Comparison of ENCODE assay signal across 8 mouse cellular contexts in genomic region chr7:125393228-125393627, GRCm38 (mm10). TPM values are rescaled to one million over a fixed set of nuclear protein-coding genes. Genes with fewer than 3 reads are reported as not detected.
DNase-seq lines count a peak whose midpoint lies in the region; ATAC-seq and TF ChIP-seq lines count a peak whose summit lies in the region.

No protein-coding gene starts in this region.

- H3K4me2 ChIP-seq in hindbrain, postnatal 0 days (ENCODE audit: low read depth, low read length) = peak overlapping the region; percentile 70
- peak overlapping the region; percentile 71 for H3K4me2 ChIP-seq in midbrain, postnatal 0 days (ENCODE audit: low read depth, low read length, poor library complexity, severe bottlenecking)

- no peak for TF ChIP-seq CTCF in gastrocnemius, adult 2 months (IDR thresholded peaks at IDR 0.05)
- no peak for TF ChIP-seq CTCF in hindbrain, postnatal 0 days (IDR thresholded peaks at IDR 0.05; ENCODE audit: low read depth)
- TF ChIP-seq CTCF in midbrain, postnatal 0 days (IDR thresholded peaks at IDR 0.05) = no peak

- H3K9me3 ChIP-seq in hindbrain, postnatal 0 days (ENCODE audit: low read length) = no peaks in the 10 kb centered on the region
- H3K9me3 ChIP-seq in midbrain, postnatal 0 days (ENCODE audit: low read length) = no peaks in the 10 kb centered on the region

- H3K4me1 ChIP-seq in hindbrain, postnatal 0 days (ENCODE audit: insufficient read depth, low read length) = no peaks in the 10 kb centered on the region
- no peaks in the 10 kb centered on the region for H3K4me1 ChIP-seq in midbrain, postnatal 0 days (ENCODE audit: insufficient read depth, low read length)

- under 1% methylated on average over 16 of the region's 16 CpGs for WGBS in hindbrain, postnatal 0 days
- WGBS in midbrain, postnatal 0 days = 1% methylated on average over 13 of the region's 16 CpGs

- H3K27ac ChIP-seq in gastrocnemius, adult 2 months = peak overlapping the region; percentile 65
- H3K27ac ChIP-seq in hindbrain, postnatal 0 days = peak overlapping the region; percentile 32; the same call in 1 of the 2 replicates
- H3K27ac ChIP-seq in midbrain, postnatal 0 days (ENCODE audit: low read depth, low read length) = peak overlapping the region; percentile 65

- H3K9ac ChIP-seq in hindbrain, postnatal 0 days (replicated peaks; ENCODE audit: low read length) = peak overlapping the region; percentile 37
- H3K9ac ChIP-seq in midbrain, postnatal 0 days (replicated peaks; ENCODE audit: low read length, poor library complexity, severe bottlenecking) = peak overlapping the region; percentile 42

- peak overlapping the region; percentile 68 for H3K4me3 ChIP-seq in gastrocnemius, adult 2 months
- H3K4me3 ChIP-seq in hindbrain, postnatal 0 days (ENCODE audit: low read length) = peak overlapping the region; percentile 35
- H3K4me3 ChIP-seq in midbrain, postnatal 0 days (ENCODE audit: low read depth, low read length) = peak overlapping the region; percentile 38

- no peak for DNase-seq in gastrocnemius, adult 2 months
- no peak for DNase-seq in gastrocnemius, adult 8-10 months (ENCODE audit: low spot score in 2 of 2)
- DNase-seq in thymus, postnatal 14 days = peak; percentile 11
- no peak for DNase-seq in thymus, postnatal 10 days (ENCODE audit: low spot score in 2 of 2)
- DNase-seq in hindbrain, postnatal 0 days (ENCODE audit: low spot score) = peak; percentile 6
- DNase-seq in midbrain, postnatal 0 days (ENCODE audit: low spot score) = peak; percentile 13
- no peak for DNase-seq in adipocyte (ENCODE audit: low spot score)
- DNase-seq in adrenal gland, adult (ENCODE audit: inconsistent age in 2 of 2, low spot score in 1 of 2) = no peak

- intact Hi-C loops in gastrocnemius, adult 2 months (cut with DNase I) = loop anchor here (5.0 to 10.0 kb wide), 2 partner anchors 1008 to 1266 kb away; no protein-coding TSS in a partner anchor

- ATAC-seq in hindbrain, postnatal 0 days = peak; percentile 81
- ATAC-seq in midbrain, postnatal 0 days (ENCODE audit: low FRiP score) = peak; percentile 42

- H3K27me3 ChIP-seq in hindbrain, postnatal 0 days (ENCODE audit: insufficient read depth, low read length) = 0 out of 2 replicates have a peak, but pooled peaks cover 7% of the 10 kb centered on the region
- no peaks in the 10 kb centered on the region for H3K27me3 ChIP-seq in midbrain, postnatal 0 days (ENCODE audit: insufficient read depth, low read length)

- no peaks in the 10 kb centered on the region for H3K36me3 ChIP-seq in hindbrain, postnatal 0 days (ENCODE audit: insufficient read depth, low read length)
- no peaks in the 10 kb centered on the region for H3K36me3 ChIP-seq in midbrain, postnatal 0 days (ENCODE audit: insufficient read depth, low read length)

RNA-seq across cellular contexts. Expression of gene Kdm8, which starts 51.2 kb away (rescaled TPM):
- total RNA-seq in gastrocnemius, adult 2 months (2021) = 1 to 10 TPM; 7.1 to 7.5 TPM
- total RNA-seq in gastrocnemius, adult 8-10 months (2022) = 1 to 10 TPM; 6.4 to 7.6 (median 6.7) TPM
- 7.2 and 7.5 TPM in 2 replicates for total RNA-seq in hindbrain, postnatal 0 days (2014; rRNA removed)
- 4.1 and 5.0 TPM in 2 replicates for polyA plus RNA-seq in hindbrain, postnatal 0 days (2015; fragmentation: Nextera tagmentation; extraction: Ambion mirVana)
- total RNA-seq in midbrain, postnatal 0 days (2014; rRNA removed) = 5.4 and 8.8 TPM in 2 replicates
- polyA plus RNA-seq in midbrain, postnatal 0 days (2015; fragmentation: Nextera tagmentation; extraction: Ambion mirVana) = 2.6 and 3.2 TPM in 2 replicates

Comparison
In these comparisons a context has a peak if more than half of its experiments do, and no peak if none do; other contexts are left out.
1. DNase-seq: peak in thymus, postnatal 14 days (single experiment), hindbrain, postnatal 0 days (single experiment) and midbrain, postnatal 0 days (single experiment); none in gastrocnemius, adult 2 months (single experiment), gastrocnemius, adult 8-10 months (0 of 2), thymus, postnatal 10 days (0 of 2), adipocyte (single experiment) and adrenal gland, adult (0 of 2).
2. Peak in every context shown above with its lines, with median percentiles within 50 percentile points of each other: H3K27ac ChIP-seq and H3K4me3 ChIP-seq.